Mouse (Mus musculus): ENCODE measurements around the gene Grap. TPM values are rescaled to one million over a fixed set of nuclear protein-coding genes. Genes with fewer than 3 reads are reported as not detected.

Gene Grap
- total and polyA plus RNA-seq, 2 experiments from 2014 or later: 5.6 to 6.9 TPM

GRCm38 (mm10) chr11:61649163-61649580, 3.9 kb upstream of the Grap start:
- DNase-seq (no peak), ATAC-seq (no peak)
- WGBS: 96% methylated on average over 5 of the region's 5 CpGs
- H3K27ac ChIP-seq (ENCODE audit: low read depth, low read length): no peak overlapping the region
- H3K9me3 ChIP-seq (ENCODE audit: low read length): no peaks in the 10 kb centered on the region
- no peak overlapping the region for H3K9ac ChIP-seq
- H3K27me3 ChIP-seq (ENCODE audit: insufficient read depth, low read length): no peaks in the 10 kb centered on the region
- no peaks in the 10 kb centered on the region for H3K4me1 ChIP-seq (ENCODE audit: insufficient read depth)
- H3K4me2 ChIP-seq (ENCODE audit: low read depth): no peak overlapping the region
- no peak overlapping the region for H3K4me3 ChIP-seq (ENCODE audit: low read depth, low read length)
- H3K36me3 ChIP-seq (ENCODE audit: insufficient read depth): no peaks in the 10 kb centered on the region
- TF ChIP-seq CTCF (IDR thresholded peaks at IDR 0.05; ENCODE audit: low read depth): no peak

DNA sequence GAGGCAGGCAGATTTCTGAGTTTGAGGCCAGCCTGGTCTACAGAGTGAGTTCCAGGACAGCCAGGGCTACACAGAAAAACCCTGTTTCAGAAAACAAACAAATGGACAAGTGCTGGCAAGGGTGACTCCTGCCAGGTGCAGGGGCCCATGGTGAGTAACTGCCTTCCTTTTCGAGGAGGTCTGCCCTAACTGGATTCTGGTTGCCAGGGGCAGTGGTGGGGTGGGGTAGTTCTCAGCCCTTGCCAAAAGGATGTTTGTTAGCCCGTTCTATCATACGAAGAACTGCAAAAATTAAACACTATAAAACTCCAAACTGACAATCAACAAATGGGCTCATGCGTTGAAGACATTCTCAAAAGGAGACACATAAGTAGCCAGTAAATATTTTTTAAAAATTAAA, 3.4 kb upstream of the Grap start:
- Histone ChIP-seq H3K27me3 (ENCODE audit: insufficient read depth, low read length) (no peaks in the 10 kb centered on the region), H3K4me3 (ENCODE audit: low read depth, low read length) (no peak overlapping the region), H3K4me1 (ENCODE audit: insufficient read depth) (no peaks in the 10 kb centered on the region), H3K9me3 (ENCODE audit: low read length) (no peaks in the 10 kb centered on the region), H3K9ac (no peak overlapping the region), H3K36me3 (ENCODE audit: insufficient read depth) (no peaks in the 10 kb centered on the region), H3K4me2 (ENCODE audit: low read depth) (no peak overlapping the region), H3K27ac (ENCODE audit: low read depth, low read length) (no peak overlapping the region)
- DNase-seq: no peak
- no peak for ATAC-seq
- TF ChIP-seq CTCF (IDR thresholded peaks at IDR 0.05; ENCODE audit: low read depth): no peak
- 89% methylated on average over 4 of the region's 4 CpGs for WGBS

DNA sequence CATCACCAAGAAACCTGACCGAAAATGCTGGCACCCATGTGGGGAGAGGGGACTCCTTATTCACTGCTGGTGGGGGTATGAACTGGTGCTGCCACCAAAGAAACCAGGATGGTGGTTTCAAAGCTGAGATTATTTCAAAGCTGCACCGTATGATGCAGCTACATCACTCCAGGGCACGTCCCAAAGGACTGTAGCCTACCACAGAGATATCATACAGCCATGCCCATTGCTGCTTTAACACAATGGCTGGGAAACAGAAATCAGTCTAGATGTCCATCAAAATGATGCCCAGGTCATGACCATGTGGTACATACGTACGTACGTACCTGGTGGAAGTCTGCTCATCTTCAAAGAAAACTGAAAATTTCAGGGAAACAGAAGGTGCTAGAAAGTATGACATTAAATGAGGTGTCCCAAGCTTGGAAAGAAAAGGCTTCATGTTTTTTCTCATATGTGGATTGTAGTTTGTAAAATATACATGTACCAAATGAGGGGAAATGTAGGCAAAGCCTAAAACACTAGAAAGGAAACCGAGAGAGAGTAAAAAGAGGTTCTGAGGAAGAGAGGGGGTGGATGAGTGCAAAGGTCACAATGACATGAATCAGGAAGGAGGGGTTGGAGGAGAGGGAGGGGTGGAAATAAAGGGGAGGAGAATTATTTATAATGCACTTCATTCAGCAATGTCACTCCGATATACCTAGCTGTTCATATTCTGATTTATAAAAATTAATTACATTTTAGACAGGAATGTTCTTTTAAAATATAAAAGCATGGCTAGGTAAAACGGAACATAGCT, 2.4 kb upstream of the Grap start:
- no peak overlapping the region for H3K4me2 ChIP-seq (ENCODE audit: low read depth)
- no peaks in the 10 kb centered on the region for H3K9me3 ChIP-seq (ENCODE audit: low read length)
- no peak for TF ChIP-seq CTCF (IDR thresholded peaks at IDR 0.05; ENCODE audit: low read depth)
- H3K4me3 ChIP-seq (ENCODE audit: low read depth, low read length): no peak overlapping the region
- DNase-seq (no peak), ATAC-seq (no peak)
- H3K4me1 ChIP-seq (ENCODE audit: insufficient read depth): no peaks in the 10 kb centered on the region
- H3K9ac ChIP-seq: no peak overlapping the region
- H3K36me3 ChIP-seq (ENCODE audit: insufficient read depth): no peaks in the 10 kb centered on the region
- H3K27ac ChIP-seq (ENCODE audit: low read depth, low read length): no peak overlapping the region
- WGBS: 89% methylated on average over 9 of the region's 9 CpGs
- H3K27me3 ChIP-seq (ENCODE audit: insufficient read depth, low read length): no peaks in the 10 kb centered on the region

DNA sequence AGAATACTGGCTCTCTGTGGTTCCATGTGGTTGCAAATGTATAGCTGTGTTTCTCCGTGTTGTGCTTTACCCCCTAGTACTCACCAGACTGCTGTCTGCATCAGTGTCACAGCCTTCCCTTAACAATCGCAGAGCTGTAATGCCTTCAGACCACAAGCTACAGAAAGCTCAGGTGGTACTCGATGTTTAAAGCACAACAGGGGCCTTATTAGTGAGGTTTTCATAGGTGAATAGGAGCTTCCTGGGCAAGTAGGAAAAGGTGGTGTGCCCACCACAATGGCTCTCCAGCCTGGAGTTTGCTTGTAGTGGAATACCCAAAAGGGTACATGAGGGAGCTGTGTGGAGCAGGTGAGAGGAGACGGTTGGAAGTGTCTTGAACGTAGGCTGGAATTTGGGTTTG, 849 bp upstream of the Grap start:
- Histone ChIP-seq H3K36me3 (ENCODE audit: insufficient read depth) (no peaks in the 10 kb centered on the region), H3K9ac (no peak overlapping the region), H3K27me3 (ENCODE audit: insufficient read depth, low read length) (no peaks in the 10 kb centered on the region), H3K4me1 (ENCODE audit: insufficient read depth) (no peaks in the 10 kb centered on the region), H3K9me3 (ENCODE audit: low read length) (no peaks in the 10 kb centered on the region), H3K27ac (ENCODE audit: low read depth, low read length) (no peak overlapping the region), H3K4me2 (ENCODE audit: low read depth) (no peak overlapping the region), H3K4me3 (ENCODE audit: low read depth, low read length) (no peak overlapping the region)
- WGBS: 93% methylated on average over 5 of the region's 5 CpGs
- ATAC-seq (no peak), DNase-seq (no peak)
- no peak for TF ChIP-seq CTCF (IDR thresholded peaks at IDR 0.05; ENCODE audit: low read depth)

- DNase-seq: no peak
- Histone ChIP-seq H3K4me3 (ENCODE audit: low read depth, low read length) (no peak overlapping the region), H3K36me3 (ENCODE audit: insufficient read depth) (no peaks in the 10 kb centered on the region), H3K4me2 (ENCODE audit: low read depth) (no peak overlapping the region), H3K4me1 (ENCODE audit: insufficient read depth) (no peaks in the 10 kb centered on the region), H3K27me3 (ENCODE audit: insufficient read depth, low read length) (no peaks in the 10 kb centered on the region), H3K27ac (ENCODE audit: low read depth, low read length) (no peak overlapping the region), H3K9me3 (ENCODE audit: low read length) (no peaks in the 10 kb centered on the region), H3K9ac (no peak overlapping the region)
- no peak for ATAC-seq
- WGBS: 65% methylated on average over 2 of the region's 2 CpGs
- TF ChIP-seq CTCF (IDR thresholded peaks at IDR 0.05; ENCODE audit: low read depth): no peak
Measured at GRCm38 (mm10) chr11:61653568-61653967, 503 bp downstream of the Grap start.

GRCm38 (mm10) chr11:61654786-61655311, 1.8 kb downstream of the Grap start:
- no peaks in the 10 kb centered on the region for H3K4me1 ChIP-seq (ENCODE audit: insufficient read depth)
- H3K36me3 ChIP-seq (ENCODE audit: insufficient read depth): no peaks in the 10 kb centered on the region
- ATAC-seq (no peak), DNase-seq (no peak)
- TF ChIP-seq CTCF (IDR thresholded peaks at IDR 0.05; ENCODE audit: low read depth): no peak
- H3K4me2 ChIP-seq (ENCODE audit: low read depth): no peak overlapping the region
- 91% methylated on average over 4 of the region's 4 CpGs for WGBS
- no peak overlapping the region for H3K9ac ChIP-seq
- no peaks in the 10 kb centered on the region for H3K9me3 ChIP-seq (ENCODE audit: low read length)
- H3K27me3 ChIP-seq (ENCODE audit: insufficient read depth, low read length): no peaks in the 10 kb centered on the region
- H3K27ac ChIP-seq (ENCODE audit: low read depth, low read length): no peak overlapping the region
- H3K4me3 ChIP-seq (ENCODE audit: low read depth, low read length): no peak overlapping the region

DNA sequence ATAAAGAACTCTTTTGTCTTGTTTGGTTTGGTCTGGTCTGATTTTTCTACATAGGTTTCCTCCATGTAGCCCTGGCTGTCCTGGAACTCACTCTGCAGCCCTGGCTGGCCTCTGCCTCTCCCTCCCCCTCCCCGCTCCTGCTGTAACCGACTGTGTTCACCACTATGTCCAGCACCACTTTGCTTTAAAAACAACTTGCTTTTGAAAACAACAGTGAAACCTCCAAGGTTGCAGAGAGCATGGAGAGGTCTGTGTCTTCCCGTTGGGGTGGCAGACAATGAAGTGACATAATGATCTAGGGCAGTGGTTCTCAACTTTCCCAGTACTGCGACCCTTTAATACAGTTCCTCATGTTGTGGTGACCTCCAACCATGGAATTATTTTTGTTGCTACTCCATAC, 2.6 kb downstream of the Grap start:
- Histone ChIP-seq H3K9me3 (ENCODE audit: low read length) (no peaks in the 10 kb centered on the region), H3K9ac (no peak overlapping the region), H3K4me1 (ENCODE audit: insufficient read depth) (no peaks in the 10 kb centered on the region), H3K4me3 (ENCODE audit: low read depth, low read length) (no peak overlapping the region), H3K27ac (ENCODE audit: low read depth, low read length) (no peak overlapping the region), H3K27me3 (ENCODE audit: insufficient read depth, low read length) (no peaks in the 10 kb centered on the region), H3K36me3 (ENCODE audit: insufficient read depth) (no peaks in the 10 kb centered on the region), H3K4me2 (ENCODE audit: low read depth) (no peak overlapping the region)
- TF ChIP-seq CTCF (IDR thresholded peaks at IDR 0.05; ENCODE audit: low read depth): no peak
- 65% methylated on average over 4 of the region's 4 CpGs for WGBS
- DNase-seq (no peak), ATAC-seq (no peak)
